Mouse (Mus musculus) embryonic facial prominence, embryonic 10.5 days (tissue): ENCODE measurements at regions not wholly inside any gene's neighbourhood (a gene's known extent, or its start where the extent isn't known, plus 50 kb on each side); places are given as distances from the start of the nearest gene placed in this dataset.

Experiments used
- DNase-seq: peaks from one replicate; pipeline ENCODE4 v3.0.0-alpha.2; 2017; ENCODE audit warnings: low spot score
- H3K27ac ChIP-seq: fragments of 300-500 bp; sonication (generic); replicated peaks from 2 replicates; pipeline ENCODE4 v1.5.1; 2016; ENCODE audit warnings: mild to moderate bottlenecking
- H3K27me3 ChIP-seq: fragments of 300-500 bp; sonication (generic); replicated peaks from 2 replicates; pipeline ENCODE4 v1.6.1; 2016; ENCODE audit warnings: low read depth, mild to moderate bottlenecking; ENCODE audit not compliant: poor library complexity, severe bottlenecking
- H3K36me3 ChIP-seq: fragments of 300-500 bp; sonication (generic); replicated peaks from 2 replicates; pipeline ENCODE4 v1.6.1; 2016; ENCODE audit warnings: mild to moderate bottlenecking, moderate library complexity
- H3K4me1 ChIP-seq: fragments of 300-500 bp; sonication (generic); 2 replicates; pipeline ENCODE4 v1.6.1; 2016
- H3K4me3 ChIP-seq: fragments of 300-500 bp; sonication (generic); 2 replicates; pipeline ENCODE4 v1.5.1; 2016; ENCODE audit warnings: mild to moderate bottlenecking, moderate library complexity
- H3K9me3 ChIP-seq: fragments of 300-500 bp; sonication (generic); 2 replicates; pipeline ENCODE4 v1.6.1; 2016; ENCODE audit warnings: mild to moderate bottlenecking
- WGBS: fragments of 180-500 bp; shearing (Covaris S2); methylation state at CpG from one replicate; pipeline ENCODE4 v1.1.7; 2016; 5-methylcytosine and 5-hydroxymethylcytosine counted together

GRCm38 (mm10) chr14:53910871-53911270 lies 343.0 kb downstream of the Dad1 start:
- Histone ChIP-seq H3K27me3 (no peaks in the 10 kb centered on the region), H3K4me1 (no peaks in the 10 kb centered on the region), H3K9me3 (no peaks in the 10 kb centered on the region), H3K27ac (no peak overlapping the region), H3K4me3 (no peak overlapping the region), H3K36me3 (no peaks in the 10 kb centered on the region)
- DNase-seq = no peak
- WGBS = 72% methylated on average over 1 of the region's 1 CpGs

- Histone ChIP-seq H3K9me3 (0 out of 2 replicates have a peak, but pooled peaks cover 2% of the 10 kb centered on the region), H3K36me3 (no peaks in the 10 kb centered on the region), H3K27ac (no peak overlapping the region), H3K4me3 (no peak overlapping the region), H3K27me3 (no peaks in the 10 kb centered on the region), H3K4me1 (no peaks in the 10 kb centered on the region)
- DNase-seq = no peak
- WGBS = 69% methylated on average over 3 of the region's 3 CpGs
These were observed 349.3 kb downstream of the Dad1 start for GRCm38 (mm10) chr14:53904578-53904977.

GRCm38 (mm10) chr14:53901103-53901502 lies 352.8 kb downstream of the Dad1 start:
- no peak overlapping the region for H3K4me3 ChIP-seq
- no peaks in the 10 kb centered on the region for H3K27me3 ChIP-seq
- 97% methylated on average over 1 of the region's 1 CpGs for WGBS
- H3K9me3 ChIP-seq = 0 out of 2 replicates have a peak, but pooled peaks cover 2% of the 10 kb centered on the region
- no peak overlapping the region for H3K27ac ChIP-seq
- no peaks in the 10 kb centered on the region for H3K4me1 ChIP-seq
- DNase-seq = no peak
- no peaks in the 10 kb centered on the region for H3K36me3 ChIP-seq

- Histone ChIP-seq H3K4me1 (no peaks in the 10 kb centered on the region), H3K4me3 (no peak overlapping the region), H3K36me3 (no peaks in the 10 kb centered on the region), H3K9me3 (no peaks in the 10 kb centered on the region), H3K27me3 (no peaks in the 10 kb centered on the region), H3K27ac (no peak overlapping the region)
- DNase-seq = peak; percentile 11
- 13% methylated on average over 3 of the region's 3 CpGs for WGBS
These were observed 372.6 kb downstream of the Dad1 start for GRCm38 (mm10) chr14:53881304-53881703.

GRCm38 (mm10) chr14:53876581-53876980 lies 377.3 kb downstream of the Dad1 start:
- Histone ChIP-seq H3K27ac (no peak overlapping the region), H3K27me3 (no peaks in the 10 kb centered on the region), H3K4me3 (no peak overlapping the region), H3K36me3 (no peaks in the 10 kb centered on the region), H3K9me3 (no peaks in the 10 kb centered on the region), H3K4me1 (no peaks in the 10 kb centered on the region)
- WGBS = 67% methylated on average over 7 of the region's 7 CpGs
- DNase-seq = no peak

GRCm38 (mm10) chr14:53875736-53876135 lies 378.2 kb downstream of the Dad1 start:
- H3K36me3 ChIP-seq = no peaks in the 10 kb centered on the region
- no peaks in the 10 kb centered on the region for H3K9me3 ChIP-seq
- WGBS = 59% methylated on average over 6 of the region's 6 CpGs
- no peak for DNase-seq
- H3K4me3 ChIP-seq = no peak overlapping the region
- H3K27me3 ChIP-seq = no peaks in the 10 kb centered on the region
- H3K4me1 ChIP-seq = no peaks in the 10 kb centered on the region
- H3K27ac ChIP-seq = no peak overlapping the region

GRCm38 (mm10) chr14:53847049-53847448 lies 406.9 kb downstream of the Dad1 start:
- H3K9me3 ChIP-seq = no peaks in the 10 kb centered on the region
- WGBS = 70% methylated on average over 7 of the region's 7 CpGs
- H3K27ac ChIP-seq = no peak overlapping the region
- no peaks in the 10 kb centered on the region for H3K4me1 ChIP-seq
- no peak overlapping the region for H3K4me3 ChIP-seq
- no peaks in the 10 kb centered on the region for H3K36me3 ChIP-seq
- no peaks in the 10 kb centered on the region for H3K27me3 ChIP-seq
- DNase-seq = no peak

GRCm38 (mm10) chr14:53845646-53846045 lies 408.3 kb downstream of the Dad1 start:
- H3K36me3 ChIP-seq = no peaks in the 10 kb centered on the region
- no peaks in the 10 kb centered on the region for H3K9me3 ChIP-seq
- no peaks in the 10 kb centered on the region for H3K4me1 ChIP-seq
- 93% methylated on average over 9 of the region's 9 CpGs for WGBS
- no peak overlapping the region for H3K27ac ChIP-seq
- no peak for DNase-seq
- H3K4me3 ChIP-seq = no peak overlapping the region
- H3K27me3 ChIP-seq = no peaks in the 10 kb centered on the region

- no peaks in the 10 kb centered on the region for H3K9me3 ChIP-seq
- no peak for DNase-seq
- no peak overlapping the region for H3K27ac ChIP-seq
- no peaks in the 10 kb centered on the region for H3K27me3 ChIP-seq
- no peaks in the 10 kb centered on the region for H3K36me3 ChIP-seq
- 89% methylated on average over 3 of the region's 3 CpGs for WGBS
- no peak overlapping the region for H3K4me3 ChIP-seq
- no peaks in the 10 kb centered on the region for H3K4me1 ChIP-seq
These were observed 421.4 kb downstream of the Dad1 start for GRCm38 (mm10) chr14:53832553-53832952.

- no peaks in the 10 kb centered on the region for H3K36me3 ChIP-seq
- 86% methylated on average over 6 of the region's 6 CpGs for WGBS
- H3K4me1 ChIP-seq = no peaks in the 10 kb centered on the region
- no peak overlapping the region for H3K4me3 ChIP-seq
- no peak overlapping the region for H3K27ac ChIP-seq
- DNase-seq = no peak
- no peaks in the 10 kb centered on the region for H3K9me3 ChIP-seq
- no peaks in the 10 kb centered on the region for H3K27me3 ChIP-seq
These were observed 422.3 kb downstream of the Dad1 start for GRCm38 (mm10) chr14:53831651-53832050.

GRCm38 (mm10) chr14:53830717-53831116 lies 423.2 kb downstream of the Dad1 start:
- Histone ChIP-seq H3K36me3 (no peaks in the 10 kb centered on the region), H3K27me3 (no peaks in the 10 kb centered on the region), H3K27ac (no peak overlapping the region), H3K4me1 (no peaks in the 10 kb centered on the region), H3K9me3 (no peaks in the 10 kb centered on the region), H3K4me3 (no peak overlapping the region)
- DNase-seq = no peak
- WGBS = 60% methylated on average over 1 of the region's 1 CpGs

GRCm38 (mm10) chr14:53826782-53827181 lies 427.1 kb downstream of the Dad1 start:
- no peak overlapping the region for H3K27ac ChIP-seq
- DNase-seq = no peak
- H3K27me3 ChIP-seq = no peaks in the 10 kb centered on the region
- 89% methylated on average over 4 of the region's 4 CpGs for WGBS
- H3K4me1 ChIP-seq = no peaks in the 10 kb centered on the region
- no peaks in the 10 kb centered on the region for H3K9me3 ChIP-seq
- no peak overlapping the region for H3K4me3 ChIP-seq
- no peaks in the 10 kb centered on the region for H3K36me3 ChIP-seq

GRCm38 (mm10) chr14:53806231-53806630 lies 447.7 kb downstream of the Dad1 start:
- no peaks in the 10 kb centered on the region for H3K4me1 ChIP-seq
- 16% methylated on average over 3 of the region's 3 CpGs for WGBS
- no peaks in the 10 kb centered on the region for H3K36me3 ChIP-seq
- H3K27ac ChIP-seq = no peak overlapping the region
- peak; percentile 58 for DNase-seq
- H3K4me3 ChIP-seq = no peak overlapping the region
- no peaks in the 10 kb centered on the region for H3K9me3 ChIP-seq
- H3K27me3 ChIP-seq = no peaks in the 10 kb centered on the region
